Mouse (Mus musculus): ENCODE results near the gene Shroom3. TPM values are rescaled to one million over a fixed set of nuclear protein-coding genes. Genes with fewer than 3 reads are reported as not detected.

The Shroom3 gene
- total RNA-seq, 2 experiments from 2014 or later, result 3.3 to 3.4 TPM

DNA sequence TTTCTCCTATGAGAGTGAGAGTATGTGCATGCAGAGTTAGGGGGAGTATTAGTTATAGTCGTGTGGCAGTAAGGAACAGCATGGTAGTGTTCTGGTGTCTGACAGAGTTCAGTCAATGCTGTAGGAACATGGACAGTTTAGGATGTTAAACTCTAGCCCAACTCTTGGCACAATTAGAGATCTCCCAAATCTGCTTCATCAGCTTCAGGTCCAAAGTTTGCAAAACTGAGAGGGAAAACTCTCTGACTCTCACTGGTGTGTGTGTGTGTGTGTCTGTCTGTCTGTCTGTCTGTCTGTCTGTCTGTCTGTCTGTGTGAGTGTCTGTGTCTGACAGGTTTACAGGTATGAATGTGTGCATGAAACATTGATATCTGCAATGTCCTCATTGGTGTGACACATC lies 147.2 kb downstream of the Shroom3 start:
- intact Hi-C loops (cut with DNase I), result no loop called here
- no peak for DNase-seq (ENCODE audit: low spot score in 2 of 2)

DNA sequence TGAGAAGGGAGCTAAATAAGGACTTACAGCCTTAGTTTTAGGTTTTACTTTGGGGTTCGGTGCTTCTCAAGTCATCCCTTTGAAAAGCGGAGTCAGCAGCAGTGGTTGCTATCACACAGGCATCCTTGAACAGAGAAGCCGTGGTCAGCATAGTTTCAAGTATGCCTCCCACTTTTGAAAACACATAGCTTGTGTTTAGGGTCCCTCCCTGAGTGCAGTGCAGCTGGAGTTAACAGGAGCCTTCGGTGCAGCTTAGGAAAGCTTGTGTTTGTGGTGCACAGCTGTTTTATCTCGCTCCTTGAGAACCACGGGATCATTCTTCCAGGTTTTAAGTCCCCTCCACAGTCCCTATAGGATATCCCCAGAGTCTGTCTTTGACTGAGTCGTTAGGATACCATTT lies 151.3 kb downstream of the Shroom3 start:
- intact Hi-C loops (cut with DNase I), result no loop called here
- DNase-seq (ENCODE audit: low spot score in 2 of 2), result no peak

DNA sequence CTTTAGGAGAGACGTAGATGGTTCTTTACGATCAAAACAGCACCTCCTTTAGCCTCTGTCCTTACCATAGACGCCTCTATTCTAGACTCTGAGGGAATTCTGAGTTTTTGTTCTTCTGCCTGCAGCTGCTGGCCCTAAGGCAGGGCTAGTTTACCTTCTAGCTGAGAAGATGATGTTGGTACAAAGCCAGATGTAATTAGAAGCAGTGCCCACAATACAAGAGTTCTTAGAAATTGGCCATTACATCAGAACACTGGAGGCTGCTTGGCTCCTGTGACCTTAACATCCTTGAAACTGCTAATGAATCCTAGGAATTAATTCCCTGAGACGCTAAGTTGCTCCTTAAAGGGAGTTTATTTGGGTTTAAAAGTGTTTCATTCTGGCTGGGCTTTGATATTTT lies 154.1 kb downstream of the Shroom3 start:
- intact Hi-C loops (cut with DNase I), result no loop called here
- DNase-seq (ENCODE audit: low spot score in 2 of 2), result no peak

DNA sequence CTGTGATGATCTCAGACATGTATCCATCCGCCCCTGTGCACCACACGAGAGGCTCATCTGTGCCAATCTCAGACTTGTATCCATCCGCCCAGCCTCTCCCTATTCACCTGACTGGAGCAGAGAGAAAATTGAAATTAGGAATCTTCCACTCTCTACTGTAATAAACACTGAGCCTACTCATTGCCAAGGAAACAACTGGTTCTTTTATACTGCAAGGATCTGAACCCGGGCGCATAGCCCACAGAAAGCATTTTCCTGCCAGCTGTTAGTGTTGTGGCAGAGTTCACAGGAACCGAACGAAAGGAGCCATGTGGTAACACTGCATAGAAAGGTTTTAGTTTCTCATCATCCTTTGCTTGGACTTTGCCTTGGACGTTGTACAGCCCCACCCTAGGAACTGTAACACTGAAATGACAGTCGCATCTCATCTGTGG lies 155.1 kb downstream of the Shroom3 start:
- no peak for DNase-seq (ENCODE audit: low spot score in 2 of 2)
- intact Hi-C loops (cut with DNase I), result no loop called here

DNA sequence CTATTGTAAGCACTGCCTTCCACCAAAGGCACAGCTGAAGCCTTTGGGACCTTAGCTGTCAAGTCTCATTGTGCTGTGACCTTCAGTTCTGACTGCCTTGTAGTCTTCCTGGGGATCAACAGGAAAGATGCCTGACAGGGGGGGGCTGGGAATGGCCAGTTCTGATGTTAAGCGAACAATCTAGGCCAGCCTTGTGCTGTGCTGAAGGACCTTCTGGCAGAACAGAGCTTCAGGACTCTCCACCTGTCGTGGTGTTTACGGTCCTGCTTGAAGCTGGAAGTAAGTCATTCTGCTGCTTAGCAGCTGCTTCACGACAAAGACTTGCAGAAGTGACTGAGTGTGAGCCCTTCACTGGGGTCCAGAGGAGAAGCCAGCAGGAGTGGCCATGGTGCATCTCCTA lies 156.1 kb downstream of the Shroom3 start:
- no peak for DNase-seq (ENCODE audit: low spot score in 2 of 2)
- intact Hi-C loops (cut with DNase I), result no loop called here

DNA sequence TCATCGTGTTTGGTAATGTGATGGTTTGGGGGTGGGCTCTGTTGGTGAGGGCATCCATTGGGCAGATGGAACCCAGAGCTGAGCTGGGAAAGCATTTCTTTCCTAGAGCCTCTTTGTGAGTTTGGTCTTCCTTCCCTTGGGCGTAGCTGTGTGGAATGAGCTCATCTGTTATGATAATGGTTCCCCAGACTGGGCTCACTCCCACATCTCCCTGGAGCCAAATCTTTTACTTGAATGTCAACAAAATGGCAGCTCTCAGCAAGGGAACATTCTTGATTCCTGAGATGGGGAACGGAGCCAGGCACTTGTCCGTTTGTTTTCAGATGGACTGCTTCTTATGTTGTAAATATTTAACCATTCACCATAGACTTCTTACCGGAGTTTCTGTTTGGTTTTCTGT lies 158.2 kb downstream of the Shroom3 start:
- no peak for DNase-seq (ENCODE audit: low spot score in 2 of 2)
- intact Hi-C loops (cut with DNase I), result no loop called here

DNA sequence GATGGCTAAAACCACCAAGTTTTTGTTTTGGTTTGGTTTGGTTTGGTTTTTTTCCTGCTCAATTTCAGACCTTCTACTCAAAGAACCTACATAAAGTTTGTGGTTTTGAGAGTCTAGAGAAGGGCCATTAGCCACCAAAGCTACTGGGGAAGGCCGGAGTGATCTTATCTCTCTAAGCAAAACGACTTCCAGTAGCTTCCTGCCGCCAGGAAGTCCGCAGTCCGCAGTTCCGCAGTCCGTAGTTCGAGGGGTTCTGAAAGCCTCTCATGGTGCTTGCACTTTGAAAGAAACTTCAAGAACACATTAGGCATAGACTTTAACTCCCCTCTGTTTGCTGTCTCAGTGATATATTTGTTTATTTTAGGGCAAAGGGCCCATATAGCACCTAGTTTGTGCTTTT lies 159.2 kb downstream of the Shroom3 start:
- intact Hi-C loops (cut with DNase I), result no loop called here
- no peak for DNase-seq (ENCODE audit: low spot score in 2 of 2)

DNA sequence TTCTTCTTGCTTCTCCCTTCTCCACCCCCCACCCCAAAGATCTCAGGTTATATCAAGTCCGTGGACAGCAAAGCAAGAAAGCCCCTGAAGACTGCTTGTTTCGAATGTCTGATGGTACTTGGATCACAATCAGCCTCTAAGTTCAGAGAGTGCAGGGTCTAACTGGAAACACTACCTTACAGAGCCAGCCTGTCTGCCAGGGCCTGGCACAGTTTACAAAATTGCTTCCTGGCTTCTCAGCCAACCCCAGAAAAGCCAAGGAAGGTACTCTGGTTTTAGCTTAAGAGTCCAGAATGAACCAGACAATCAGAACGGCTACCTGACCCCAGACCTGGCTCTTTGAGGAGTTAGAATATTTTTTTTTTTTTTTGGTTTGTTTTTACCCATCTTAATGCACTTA lies 159.6 kb downstream of the Shroom3 start:
- intact Hi-C loops (cut with DNase I), result no loop called here
- no peak for DNase-seq (ENCODE audit: low spot score in 2 of 2)

DNA sequence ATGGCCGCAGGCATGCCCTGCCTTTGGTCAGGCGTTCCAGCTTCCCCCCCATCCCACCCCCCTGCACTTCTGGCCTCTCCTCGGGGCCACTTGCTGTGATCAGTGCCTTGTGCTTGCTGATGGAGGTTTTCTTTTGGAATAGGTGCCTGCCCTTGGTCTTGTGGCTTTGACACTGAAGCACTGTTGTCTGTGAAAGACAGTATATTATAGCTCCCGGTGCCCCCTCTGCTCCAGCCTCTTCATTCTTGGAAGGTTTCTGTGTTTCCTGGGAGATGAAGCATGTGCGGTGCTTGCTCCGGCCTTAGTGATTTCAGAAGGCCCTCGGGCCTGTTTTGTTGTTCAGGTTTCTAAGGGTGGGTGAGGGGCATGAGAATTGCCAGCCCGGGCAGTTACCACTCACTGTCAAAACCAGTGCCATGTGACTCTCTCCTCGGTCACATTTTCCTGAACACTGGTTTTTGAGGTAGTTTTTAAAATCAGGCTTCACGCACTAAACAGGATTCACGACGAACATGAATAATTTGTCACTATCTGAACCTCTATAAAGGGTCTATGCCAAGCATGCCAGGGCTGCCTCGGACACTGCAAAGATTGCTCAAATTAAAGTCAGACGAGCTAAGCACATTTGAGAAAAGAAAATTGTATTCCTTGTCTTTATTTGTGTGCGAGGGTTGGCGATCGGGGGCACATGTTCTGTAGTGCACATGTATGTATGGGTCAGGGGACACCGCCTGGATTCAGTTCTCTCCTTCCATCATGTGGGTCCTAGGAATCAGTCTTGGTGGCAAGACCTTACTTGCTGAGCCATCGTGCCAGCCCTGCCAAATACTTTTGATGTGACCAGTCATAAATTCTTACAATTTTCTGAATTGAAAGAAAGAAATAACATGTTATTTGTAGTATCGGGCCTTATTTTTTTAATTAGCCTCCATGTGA lies 160.9 kb downstream of the Shroom3 start:
- DNase-seq (ENCODE audit: low spot score in 2 of 2), result no peak
- intact Hi-C loops (cut with DNase I), result no loop called here

DNA sequence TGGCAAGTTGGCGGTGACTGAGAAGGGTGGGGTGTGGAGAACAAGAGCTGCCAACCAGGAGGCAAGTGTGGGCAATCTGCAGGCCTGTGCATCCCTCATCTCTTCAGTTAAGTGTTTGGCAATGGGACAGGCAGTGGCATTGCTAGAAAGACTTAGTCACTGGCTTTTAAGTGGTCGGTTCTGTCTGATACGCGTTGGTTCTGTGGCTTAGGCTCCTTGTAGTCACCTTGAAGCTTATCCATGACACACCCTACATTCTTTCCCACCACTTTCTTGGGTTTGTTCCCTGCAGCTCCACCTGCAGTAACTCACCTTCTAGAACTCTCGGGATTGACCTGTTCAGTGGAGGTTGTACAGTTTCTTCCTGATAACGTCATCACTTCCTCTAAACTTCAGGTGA lies 166.5 kb downstream of the Shroom3 start:
- intact Hi-C loops (cut with DNase I), result no loop called here
- no peak for DNase-seq (ENCODE audit: low spot score in 2 of 2)

DNA sequence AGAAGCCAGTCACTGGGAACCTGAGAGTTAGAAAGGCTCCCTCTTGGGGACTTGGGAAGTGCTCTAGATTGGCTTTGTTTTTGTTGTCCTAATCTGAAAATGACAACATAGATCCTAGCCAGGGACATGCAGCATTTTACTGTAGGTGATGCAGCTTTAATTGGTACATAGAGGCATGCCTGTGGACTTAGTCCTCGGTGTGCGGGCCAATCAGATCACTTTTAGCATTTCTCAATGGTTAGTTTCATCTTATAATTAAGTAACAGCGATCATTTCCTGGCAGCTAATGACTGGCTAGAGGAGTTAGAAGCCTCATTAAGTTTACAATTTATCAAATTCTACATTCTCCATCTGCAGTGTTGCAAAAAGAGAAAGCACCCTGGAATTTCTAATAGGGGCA lies 167.7 kb downstream of the Shroom3 start:
- intact Hi-C loops (cut with DNase I), result no loop called here
- no peak for DNase-seq (ENCODE audit: low spot score in 2 of 2)

DNA sequence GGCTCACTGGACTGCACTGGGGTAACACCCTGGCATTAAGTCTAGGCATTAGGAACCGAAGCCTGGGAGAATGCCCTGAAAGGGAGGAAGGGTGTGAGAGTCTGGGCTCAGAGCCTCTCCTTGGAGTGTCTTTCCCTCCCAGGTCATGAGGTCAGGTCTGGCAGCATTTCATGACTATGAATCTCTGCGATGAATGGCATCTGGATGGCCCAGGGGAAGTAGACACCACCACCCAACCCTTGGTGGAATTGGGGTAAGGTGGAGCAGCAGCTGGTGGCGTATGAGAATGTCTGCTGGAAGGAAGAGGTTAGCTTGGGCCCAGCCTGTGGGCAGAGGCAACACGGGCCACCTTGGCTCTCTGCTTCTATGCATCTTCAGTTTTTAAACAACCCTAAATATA lies 171.7 kb downstream of the Shroom3 start:
- intact Hi-C loops (cut with DNase I), result no loop called here
- no peak for DNase-seq (ENCODE audit: low spot score in 2 of 2)

DNA sequence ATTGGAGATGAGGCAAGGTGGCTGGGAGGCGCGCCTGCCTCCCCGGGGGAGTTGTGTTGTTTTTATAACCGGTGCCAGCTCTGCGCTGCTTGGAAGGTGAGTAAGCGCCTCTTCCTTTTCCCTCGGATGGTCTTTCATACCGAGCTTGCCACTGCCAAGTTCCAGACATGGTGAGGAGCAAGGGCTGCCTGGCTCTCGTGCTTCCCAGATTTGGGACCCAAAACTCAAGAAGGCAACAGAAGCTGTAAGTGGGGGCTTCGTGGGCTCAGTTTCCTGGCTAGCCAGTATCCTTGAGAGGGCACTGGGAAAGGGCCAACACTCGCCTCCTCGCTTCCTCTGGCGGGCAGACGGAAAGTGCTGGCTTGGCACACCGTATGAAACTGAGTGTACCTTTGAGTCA lies 173.1 kb downstream of the Shroom3 start:
- peak; percentile 43 to 51 for DNase-seq (ENCODE audit: low spot score in 2 of 2)

DNA sequence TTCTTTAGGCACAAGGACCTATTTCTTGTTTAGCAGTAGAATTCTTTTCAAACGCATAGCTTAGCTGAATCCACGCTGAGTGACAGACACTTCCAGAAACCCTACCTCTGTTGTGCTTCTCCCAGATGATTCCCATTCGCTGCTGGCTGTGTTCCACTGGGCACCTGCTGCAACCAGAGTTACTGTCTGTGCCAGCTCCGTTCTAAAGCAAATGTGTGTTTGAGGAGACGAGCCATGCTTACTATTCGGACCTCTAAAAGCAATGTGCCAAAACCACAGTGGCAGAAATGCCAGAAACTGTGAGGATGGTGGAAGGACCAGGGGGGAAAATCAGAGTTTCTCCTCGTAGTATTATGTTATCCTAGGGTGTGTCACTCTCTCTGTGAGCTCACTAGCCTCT lies 173.9 kb downstream of the Shroom3 start:
- intact Hi-C loops (cut with DNase I), result no loop called here
- DNase-seq (ENCODE audit: low spot score in 2 of 2), result no peak

More for the DNA sequence above, 173.1 kb downstream of the Shroom3 start:
- intact Hi-C loops (cut with DNase I), result no loop called here

DNA sequence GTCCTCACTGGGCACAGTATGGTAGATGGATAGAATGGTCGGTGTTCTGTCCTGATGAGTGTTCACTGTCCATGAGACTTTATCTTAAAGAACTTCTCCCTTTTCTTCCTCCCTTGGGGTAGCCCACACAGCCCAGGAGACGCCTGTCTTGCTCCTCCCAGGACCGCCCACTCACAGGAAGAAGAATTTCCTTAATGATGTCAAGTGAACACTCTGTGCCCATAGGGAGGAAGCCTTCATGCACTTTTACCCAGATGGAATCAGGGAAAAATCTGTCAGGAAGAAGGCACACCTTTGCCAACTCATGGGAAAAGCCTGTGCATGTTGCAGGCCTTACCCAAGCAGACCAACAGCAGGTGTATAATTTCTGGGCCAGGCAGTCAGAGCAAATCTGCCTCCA lies 174.9 kb downstream of the Shroom3 start:
- intact Hi-C loops (cut with DNase I), result no loop called here
- DNase-seq (ENCODE audit: low spot score in 2 of 2), result no peak

DNA sequence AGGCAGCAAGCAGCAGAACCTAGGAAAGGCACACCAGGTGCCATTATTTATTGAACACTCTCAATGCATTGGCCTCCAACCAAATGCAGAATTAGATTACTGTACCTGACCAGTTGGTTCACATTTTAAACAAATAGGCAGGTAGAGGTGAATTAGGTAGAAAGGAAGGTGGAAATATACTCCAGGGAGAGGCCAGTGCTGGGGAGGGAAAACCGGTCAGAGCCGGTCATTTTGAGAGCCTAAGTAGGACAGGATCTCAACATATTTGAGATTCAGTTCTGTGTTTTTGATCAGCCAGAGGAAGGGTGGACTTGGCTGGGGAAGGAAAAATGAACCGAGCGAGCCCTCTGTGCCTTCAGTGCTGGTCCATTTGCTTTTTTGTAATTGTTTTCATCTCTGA lies 175.3 kb downstream of the Shroom3 start:
- no peak for DNase-seq (ENCODE audit: low spot score in 2 of 2)
- intact Hi-C loops (cut with DNase I), result no loop called here

DNA sequence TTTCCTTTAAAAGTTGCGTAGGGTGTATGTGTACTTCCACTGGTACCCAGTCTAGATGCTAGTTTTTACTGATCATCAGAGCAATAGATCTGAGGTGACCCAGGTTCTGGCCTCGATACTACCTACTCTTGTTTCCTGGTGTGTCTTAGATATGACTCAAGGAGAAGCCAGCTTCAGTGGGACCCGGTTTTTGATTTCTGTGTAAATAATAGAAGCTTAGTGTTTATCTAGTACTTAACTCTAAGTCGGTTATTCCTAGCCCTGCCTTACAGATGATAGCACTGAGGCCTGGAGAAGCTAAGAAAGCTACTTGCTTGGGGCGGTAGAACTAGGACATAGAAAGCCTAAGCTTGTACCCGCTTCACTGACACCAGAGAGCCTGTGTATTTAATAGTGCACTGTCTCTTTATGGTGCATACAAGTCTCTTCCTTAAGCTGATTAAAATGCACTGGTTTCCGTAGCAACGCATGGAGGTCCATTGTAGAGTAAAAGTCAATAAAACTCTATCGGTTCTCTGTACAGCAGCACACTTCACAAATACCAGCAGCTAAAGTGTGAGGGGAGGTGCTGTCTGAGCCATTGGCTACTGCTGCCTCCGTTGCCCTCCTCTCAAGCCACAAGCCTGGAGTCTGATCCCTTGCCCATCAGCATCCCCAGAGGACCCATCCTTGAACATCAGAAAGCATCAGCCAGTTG lies 178.3 kb downstream of the Shroom3 start:
- intact Hi-C loops (cut with DNase I), result no loop called here
- DNase-seq (ENCODE audit: low spot score in 2 of 2), result no peak

DNA sequence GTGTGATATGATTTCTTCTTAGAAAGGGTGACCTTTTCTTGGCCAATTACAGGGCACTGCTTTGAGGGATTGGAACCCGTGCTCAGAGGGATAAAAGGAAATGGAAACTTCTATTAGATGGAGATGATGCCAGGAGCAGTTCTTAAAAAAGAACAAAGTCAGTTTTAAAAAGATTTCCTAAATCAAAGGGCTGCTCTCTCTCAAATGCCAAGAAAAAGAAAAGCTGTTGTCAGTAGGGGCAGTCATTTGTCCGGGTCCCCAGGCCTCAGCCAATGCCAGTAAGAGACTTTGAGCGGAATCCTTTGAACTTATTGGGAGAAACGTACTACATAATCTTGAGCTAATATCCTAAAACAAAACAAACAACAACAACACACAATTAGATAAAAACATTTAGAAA lies 181.9 kb downstream of the Shroom3 start:
- intact Hi-C loops (cut with DNase I), result no loop called here
- no peak for DNase-seq (ENCODE audit: low spot score in 2 of 2)

DNA sequence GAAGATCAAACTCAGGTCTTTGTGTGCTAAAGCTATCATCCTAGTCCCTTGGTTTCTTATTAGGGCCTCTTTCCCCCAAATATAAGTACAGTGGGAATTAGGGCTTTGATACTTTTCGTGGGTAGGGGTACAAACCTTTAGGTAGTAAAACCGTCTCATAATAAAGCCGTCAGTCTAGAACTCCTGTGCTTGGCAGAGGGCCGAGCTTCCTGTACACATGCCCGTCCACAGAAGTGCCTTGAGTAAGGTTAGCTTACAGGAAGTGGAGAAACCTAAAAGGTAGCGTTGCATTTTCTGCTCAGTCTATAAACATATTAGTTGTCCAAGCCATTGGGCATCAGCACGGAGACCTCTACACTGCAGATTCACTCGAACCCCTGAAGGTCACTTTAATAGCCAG lies 183.3 kb downstream of the Shroom3 start:
- intact Hi-C loops (cut with DNase I), result no loop called here
- no peak for DNase-seq (ENCODE audit: low spot score in 2 of 2)

DNA sequence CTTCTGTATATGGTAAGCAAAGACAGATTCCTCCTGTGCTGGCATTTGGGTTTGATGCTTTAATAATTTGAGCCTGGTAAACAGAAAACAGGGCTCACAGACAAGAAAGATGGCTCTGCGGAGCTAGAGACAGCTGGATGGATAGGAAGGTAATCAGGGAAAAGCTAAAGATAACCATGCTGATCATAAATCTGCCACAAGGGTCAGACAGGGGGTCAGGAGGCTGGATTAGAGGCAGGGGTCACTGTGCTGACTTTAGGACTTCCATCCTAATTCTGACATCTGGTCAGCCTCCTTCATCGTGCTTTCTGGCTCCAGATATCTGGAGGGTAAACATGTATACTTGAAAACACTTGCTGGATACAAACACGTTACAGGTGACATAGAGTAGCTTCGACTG lies 184.0 kb downstream of the Shroom3 start:
- intact Hi-C loops (cut with DNase I), result no loop called here
- DNase-seq (ENCODE audit: low spot score in 2 of 2), result no peak

DNA sequence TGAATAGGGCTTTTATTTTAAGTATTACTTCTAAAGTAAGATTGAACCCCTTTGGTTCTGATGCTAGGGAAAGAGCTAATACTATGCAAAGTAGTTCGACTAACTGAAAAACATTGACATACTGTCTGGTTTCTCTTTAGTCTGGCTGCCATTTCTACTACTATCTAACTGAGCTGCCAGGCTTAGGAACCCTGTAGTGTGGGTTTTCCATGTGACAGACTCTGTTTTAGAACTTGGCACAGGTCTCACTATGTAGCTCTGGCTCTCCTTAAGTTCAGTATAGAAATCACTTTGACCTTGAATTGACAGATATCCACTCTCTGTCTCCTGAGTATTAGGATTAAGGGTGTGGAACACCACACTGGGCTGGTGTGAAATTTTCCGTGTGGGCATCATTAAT lies 185.0 kb downstream of the Shroom3 start:
- DNase-seq (ENCODE audit: low spot score in 2 of 2), result no peak
- intact Hi-C loops (cut with DNase I), result no loop called here

Data from left cerebral cortex, postnatal 36 days (tissue).